Mouse (Mus musculus): ENCODE measurements around the gene Zeb2.
A peak's percentile ranks its signal among the peaks of the same experiment; 100 is the strongest.
"Not testable (repeated sequence)": the region's sequence is repeated elsewhere in the genome, so short reads cannot be mapped to it uniquely, and the experiment has no call there.

The Zeb2 gene

GRCm38 (mm10) chr2:45112021-45112747 lies 5.0 kb downstream of the Zeb2 start:
- DNase-seq (ENCODE audit: low spot score), result no peak

GRCm38 (mm10) chr2:45111571-45111970 lies 5.6 kb downstream of the Zeb2 start:
- not testable (repeated sequence) for DNase-seq (ENCODE audit: low spot score)

GRCm38 (mm10) chr2:45110757-45111411 lies 6.3 kb downstream of the Zeb2 start:
- no peak for DNase-seq (ENCODE audit: low spot score)

DNA sequence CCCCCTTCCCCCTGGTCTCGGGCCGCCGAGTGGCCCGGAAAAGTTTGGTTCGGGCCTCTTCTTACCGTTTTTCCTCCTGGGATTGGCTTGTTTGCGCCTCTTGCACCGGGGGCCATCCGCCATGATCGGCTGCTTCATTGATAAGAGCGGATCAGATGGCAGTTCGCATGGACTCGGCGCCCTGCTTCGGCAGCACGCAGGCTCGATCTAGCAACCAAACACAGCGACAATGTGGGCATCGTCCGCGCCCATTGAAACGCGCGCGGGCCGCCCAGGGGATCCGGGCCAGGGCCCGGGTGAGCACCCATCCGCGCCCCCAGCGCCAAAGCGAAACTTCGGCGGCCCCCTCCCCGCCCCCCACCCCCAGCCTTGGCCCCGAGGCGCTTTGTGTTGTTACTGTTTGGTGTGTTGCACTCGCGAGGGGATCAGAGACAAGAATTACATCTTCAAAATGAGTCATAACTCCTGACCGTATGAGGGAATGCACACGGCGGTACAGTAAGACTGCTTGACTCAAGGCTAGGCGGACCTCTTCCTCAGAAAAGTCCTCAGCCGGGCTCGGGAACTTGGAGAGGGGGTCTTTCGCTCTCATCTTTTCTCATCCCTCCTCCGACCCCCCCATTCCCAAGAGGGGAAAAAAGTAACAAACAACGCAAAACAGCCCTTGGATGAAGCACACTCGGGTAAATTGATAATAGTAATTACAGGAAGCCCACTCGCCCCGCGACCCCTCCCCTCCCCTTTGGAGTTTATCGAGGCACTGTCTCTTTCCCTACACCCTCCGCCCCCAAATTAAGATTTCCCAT lies 7.0 kb downstream of the Zeb2 start:
- peak; percentile 52 for DNase-seq (ENCODE audit: low spot score)

- no peak for DNase-seq (ENCODE audit: low spot score)
These were observed 7.8 kb downstream of the Zeb2 start for GRCm38 (mm10) chr2:45109161-45109950.

DNA sequence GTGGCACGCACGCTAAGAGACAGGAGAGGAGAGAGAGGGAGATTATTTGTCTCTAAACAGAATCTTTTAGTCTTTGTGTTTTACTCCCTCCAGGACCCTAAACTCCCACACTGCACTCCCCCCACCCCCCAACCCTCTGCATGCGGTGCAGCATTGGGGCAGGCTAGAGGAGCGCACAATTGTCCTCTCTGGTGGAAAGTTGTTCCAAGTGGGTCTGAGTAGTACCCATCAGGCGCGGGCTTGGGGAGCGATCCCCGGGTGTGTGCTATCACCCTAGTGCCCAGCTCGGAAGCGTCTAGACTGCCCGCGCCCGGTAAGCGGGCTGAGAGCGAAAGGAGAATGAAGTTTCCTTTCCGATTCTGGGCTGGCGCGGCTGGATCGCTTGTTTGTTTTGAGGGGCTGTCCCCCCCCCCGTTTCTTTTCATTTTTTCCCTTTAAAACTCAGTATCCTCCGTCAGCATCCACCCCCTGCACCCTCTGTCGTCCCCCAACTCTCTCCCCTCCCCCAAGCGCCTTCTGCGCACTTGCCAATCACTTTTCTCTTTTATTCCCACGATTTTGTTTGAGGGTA lies 8.6 kb downstream of the Zeb2 start:
- no peak for DNase-seq (ENCODE audit: low spot score)

GRCm38 (mm10) chr2:45107555-45107954 lies 9.6 kb downstream of the Zeb2 start:
- DNase-seq (ENCODE audit: low spot score), result no peak

GRCm38 (mm10) chr2:45105922-45106851 lies 11.0 kb downstream of the Zeb2 start:
- DNase-seq (ENCODE audit: low spot score), result no peak

DNA sequence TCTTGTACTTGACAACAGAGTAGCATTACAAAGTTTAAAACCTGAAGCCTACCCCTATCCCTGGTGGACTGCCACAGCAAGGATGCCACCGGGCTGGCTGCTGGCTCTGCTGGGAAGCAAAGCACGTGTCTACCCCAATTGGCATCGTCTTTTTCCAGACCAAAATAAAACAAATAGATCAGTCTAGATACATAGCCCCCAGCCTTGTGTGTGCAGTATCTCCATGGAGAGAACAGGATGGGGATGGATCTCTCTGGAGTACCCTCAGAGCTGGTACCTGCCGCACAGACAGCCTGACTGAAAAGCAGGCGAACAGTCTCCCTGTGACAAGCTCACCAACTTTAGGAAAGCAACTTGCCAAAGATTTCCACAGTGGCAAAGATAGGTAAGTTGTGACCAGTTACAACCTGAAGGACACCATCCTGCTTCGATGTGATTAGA lies 11.9 kb downstream of the Zeb2 start:
- no peak for DNase-seq (ENCODE audit: low spot score)

DNA sequence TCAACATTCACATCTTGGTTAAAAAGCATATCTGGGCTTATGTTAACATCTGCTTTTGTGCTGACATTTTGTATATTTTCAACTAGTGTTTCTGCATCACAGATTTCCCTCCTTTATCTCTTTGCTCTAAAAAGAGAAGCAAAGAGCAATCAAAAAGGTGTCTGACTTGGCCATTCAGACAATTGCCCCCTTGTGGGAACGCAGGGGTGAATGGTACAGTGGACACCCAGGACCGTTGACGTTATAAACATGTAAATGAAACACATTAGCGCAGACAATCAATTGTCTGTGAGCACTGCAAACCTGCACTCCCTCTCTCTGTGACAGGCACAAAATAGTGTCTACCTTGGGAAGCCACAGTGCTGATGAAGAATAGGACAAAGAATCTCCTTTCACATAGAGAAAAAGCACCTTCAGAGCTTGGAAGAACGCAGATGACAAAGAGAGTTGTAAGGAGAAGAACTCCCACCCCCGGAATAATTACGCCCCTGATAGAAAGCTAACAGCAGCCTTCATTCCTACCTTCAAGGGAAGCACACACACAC lies 12.6 kb downstream of the Zeb2 start:
- no peak for DNase-seq (ENCODE audit: low spot score)

DNA sequence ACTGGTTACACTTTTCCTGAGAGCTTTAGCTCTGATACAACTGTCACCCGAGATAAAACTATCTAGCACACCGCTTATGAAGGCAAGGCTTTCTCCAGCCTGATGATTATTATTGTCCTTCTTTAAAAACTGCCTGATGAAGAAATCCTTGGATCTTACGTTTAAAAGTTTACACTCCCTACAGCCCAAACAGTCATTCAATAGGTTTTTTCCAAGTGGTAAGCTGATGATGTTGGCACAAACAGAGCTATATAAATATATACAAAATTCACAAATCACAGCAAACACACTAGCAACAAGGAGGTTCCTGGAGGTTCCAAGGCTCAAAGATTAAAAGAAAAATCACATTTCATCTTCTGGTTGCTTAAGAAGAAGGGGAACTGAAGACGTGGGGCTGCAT lies 13.1 kb downstream of the Zeb2 start:
- no peak for DNase-seq (ENCODE audit: low spot score)

DNA sequence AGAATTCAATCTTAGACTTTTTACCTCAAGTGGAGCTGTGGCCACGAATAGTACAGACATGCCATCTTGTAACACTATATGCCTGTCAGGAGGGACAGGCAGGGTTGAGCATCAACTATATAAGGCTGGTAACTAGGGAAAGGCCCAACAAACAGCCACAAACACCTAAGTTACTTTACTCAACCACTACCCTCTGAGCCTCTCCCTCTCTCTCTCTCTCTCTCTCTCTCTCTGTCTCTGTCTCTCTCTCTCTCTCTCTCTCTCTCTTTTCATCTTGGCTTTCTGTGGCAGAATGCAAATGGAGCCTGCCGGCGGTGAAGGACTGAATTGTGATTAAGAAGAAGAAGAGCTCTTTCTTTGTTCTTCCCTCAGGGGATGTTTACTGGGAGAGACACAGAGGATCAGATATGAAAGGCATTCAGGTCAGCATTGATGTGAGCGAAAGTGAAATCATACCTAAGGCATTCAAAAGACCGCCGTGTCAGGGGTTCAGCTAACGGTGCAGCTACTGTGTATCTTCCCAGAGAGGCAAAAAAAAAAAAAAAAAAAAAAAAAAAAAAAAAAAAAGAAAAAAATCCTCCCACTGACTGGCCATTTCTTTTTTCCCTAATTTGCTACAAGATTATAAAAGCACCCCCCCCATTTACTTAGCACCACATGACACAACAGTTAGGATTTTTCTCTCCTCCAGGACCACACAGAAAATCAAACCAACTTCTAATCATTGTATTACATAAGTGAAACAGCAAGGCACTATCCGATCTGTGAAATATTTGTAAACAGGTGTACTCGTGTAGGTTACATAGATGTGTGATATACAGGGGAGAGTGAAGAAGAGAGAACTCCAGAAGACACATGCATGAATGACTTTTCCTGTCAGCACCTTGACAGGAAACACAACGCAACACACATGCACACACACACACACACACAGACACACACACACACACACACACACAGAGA lies 13.9 kb downstream of the Zeb2 start:
- no peak for DNase-seq (ENCODE audit: low spot score)

- no peak for DNase-seq (ENCODE audit: low spot score)
These were observed 15.0 kb downstream of the Zeb2 start for GRCm38 (mm10) chr2:45102191-45102638.

DNA sequence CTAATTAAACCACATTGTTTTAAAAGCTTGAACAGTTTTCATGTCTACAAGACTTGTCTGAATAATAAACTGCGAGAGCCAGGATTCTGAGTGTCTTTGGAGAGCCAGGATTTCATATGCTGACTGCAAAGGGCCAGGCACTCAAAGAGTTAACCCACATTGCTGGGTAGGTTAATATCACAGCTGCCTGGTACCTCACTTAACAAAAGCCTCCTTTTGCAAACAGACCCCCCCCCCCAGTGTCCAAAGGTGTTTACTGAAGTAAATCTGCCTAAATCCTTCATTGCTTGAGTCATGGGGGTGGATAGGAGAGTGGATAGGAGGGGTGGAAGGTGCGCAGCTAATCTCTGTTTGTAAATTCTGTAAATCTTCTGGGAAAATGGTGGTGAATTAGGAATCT lies 15.6 kb downstream of the Zeb2 start:
- no peak for DNase-seq (ENCODE audit: low spot score)

GRCm38 (mm10) chr2:45101040-45101439 lies 16.2 kb downstream of the Zeb2 start:
- no peak for DNase-seq (ENCODE audit: low spot score)

GRCm38 (mm10) chr2:45100628-45101027 lies 16.6 kb downstream of the Zeb2 start:
- DNase-seq (ENCODE audit: low spot score), result no peak

DNA sequence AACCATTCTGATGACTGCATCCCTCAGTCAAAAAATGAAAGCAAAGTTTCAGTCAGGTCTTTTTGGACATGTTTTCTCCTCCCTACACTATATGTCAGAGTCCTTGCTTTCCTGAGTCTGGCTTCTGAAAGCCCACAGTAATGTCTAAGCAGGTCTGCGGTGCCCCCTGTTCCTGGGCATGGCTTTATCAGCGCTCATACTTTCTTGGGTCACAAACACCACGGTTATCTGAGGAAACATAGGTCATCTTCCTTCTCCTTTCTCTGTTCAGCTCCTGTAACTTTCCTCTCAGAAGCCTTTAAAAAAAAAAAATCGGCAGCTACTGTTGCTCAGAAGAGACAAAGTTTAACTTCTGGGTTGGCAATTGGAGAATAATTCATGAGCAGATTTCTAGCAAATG lies 17.2 kb downstream of the Zeb2 start:
- DNase-seq (ENCODE audit: low spot score), result no peak

DNA sequence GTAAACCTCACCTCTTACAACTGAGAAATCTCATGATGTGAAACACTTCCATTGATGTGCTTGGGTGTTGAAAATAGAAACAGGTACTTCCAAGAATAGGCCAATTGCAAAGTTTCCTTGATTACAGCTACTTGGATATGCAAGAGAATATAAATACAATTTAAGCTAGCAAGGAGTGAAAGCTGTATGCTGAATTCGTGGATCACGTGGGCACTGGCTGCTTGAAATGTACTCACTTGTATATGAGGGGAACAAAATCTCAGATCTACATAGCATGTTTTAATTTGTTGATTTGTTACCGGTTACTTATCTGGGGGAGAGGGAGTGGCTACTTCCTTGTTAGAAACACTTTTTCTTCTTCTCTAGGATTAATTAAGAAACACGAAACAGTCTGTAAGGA lies 18.1 kb downstream of the Zeb2 start:
- no peak for DNase-seq (ENCODE audit: low spot score)

DNA sequence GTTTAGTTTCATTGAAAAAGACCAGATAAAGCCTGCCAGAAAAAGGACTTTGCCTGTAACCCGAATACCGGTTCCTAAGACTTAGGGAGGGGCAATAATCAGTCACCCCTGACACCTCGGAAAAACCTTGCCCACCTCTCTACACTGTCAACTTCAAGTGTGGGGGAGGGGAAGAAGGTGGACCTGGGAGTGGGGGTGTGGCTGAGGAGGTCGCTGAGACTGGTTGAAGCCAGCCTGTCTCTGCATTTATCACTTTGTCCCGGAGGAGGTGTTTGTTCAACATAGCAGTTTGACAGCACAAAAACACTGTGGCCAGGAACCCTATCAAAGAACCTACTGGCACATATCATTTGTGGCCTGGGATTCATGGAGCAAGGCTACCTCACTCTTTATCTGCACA lies 19.2 kb downstream of the Zeb2 start:
- DNase-seq (ENCODE audit: low spot score), result no peak

All from ovary, postnatal 10 days (tissue).